12 mouse cellular contexts compared by ENCODE assay signal in the genomic region with DNA sequence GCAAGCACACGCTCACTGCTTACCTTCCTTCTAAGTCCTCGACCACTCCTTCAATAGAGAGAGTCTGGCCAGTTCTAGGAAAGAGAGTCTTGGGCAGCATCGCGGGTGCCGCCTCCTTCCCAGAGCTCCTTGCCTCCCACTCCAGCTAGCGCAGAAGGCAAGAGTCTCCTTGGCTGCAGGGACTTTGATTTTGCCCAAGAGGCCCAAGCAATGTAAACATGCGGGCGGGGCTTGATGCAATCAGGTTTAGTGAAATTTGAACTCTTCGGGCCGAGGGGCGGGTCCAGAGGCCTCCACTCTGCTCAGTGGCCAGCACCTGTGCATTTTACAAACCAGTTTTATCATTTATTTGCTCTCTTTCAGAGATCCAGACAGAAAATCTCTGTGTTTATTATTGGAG.
DNase-seq lines count a peak whose midpoint lies in the region; ATAC-seq and TF ChIP-seq lines count a peak whose summit lies in the region.
"Had no signal": no experiment of that assay in that cellular context is flagged by ENCODE, and none has a peak within 500 bp of the region (broad histone marks: within the 10 kb centered on the region; RNA-seq: fewer than 3 reads in every experiment).

No protein-coding gene starts in this region.

- WGBS in hindbrain, embryonic 11.5 days, result 39% methylated on average over 11 of the region's 11 CpGs
- 63% methylated on average over 11 of the region's 11 CpGs for WGBS in hindbrain, postnatal 0 days
- WGBS in lung, adult 2 months, result 48% methylated on average over 11 of the region's 11 CpGs
- 83% methylated on average over 11 of the region's 11 CpGs for WGBS in cerebellum, adult 2 months

- H3K4me1 ChIP-seq in hindbrain, embryonic 11.5 days (replicated peaks; ENCODE audit: control insufficient read depth, insufficient read depth, low read length), result no peaks in the 10 kb centered on the region
- H3K4me1 ChIP-seq in hindbrain, postnatal 0 days (ENCODE audit: insufficient read depth, low read length), result no peaks in the 10 kb centered on the region
- H3K4me1 ChIP-seq in lung, adult 2 months (ENCODE audit: control insufficient read depth, insufficient read depth, low read length), result peaks cover 7% of the 10 kb centered on the region
- H3K4me1 ChIP-seq in cerebellum, adult 2 months (ENCODE audit: control insufficient read depth, insufficient read depth, low read length), result peaks cover 4% of the 10 kb centered on the region; the same call in 1 of the 2 replicates

- no peaks in the 10 kb centered on the region for H3K36me3 ChIP-seq in hindbrain, embryonic 11.5 days (ENCODE audit: control insufficient read depth, insufficient read depth, low read length)
- no peaks in the 10 kb centered on the region for H3K36me3 ChIP-seq in hindbrain, postnatal 0 days (ENCODE audit: insufficient read depth, low read length)

- no peak for TF ChIP-seq CTCF in hindbrain, postnatal 0 days (IDR thresholded peaks at IDR 0.05; ENCODE audit: low read depth)
- TF ChIP-seq CTCF in lung, adult 2 months (IDR thresholded peaks at IDR 0.05; ENCODE audit: insufficient read depth, low read length), result no peak
- TF ChIP-seq CTCF in cerebellum, adult 2 months (IDR thresholded peaks at IDR 0.05; ENCODE audit: borderline replicate concordance, insufficient read depth, low read depth, low read length), result no peak

- H3K9ac ChIP-seq in hindbrain, embryonic 11.5 days (ENCODE audit: low read depth, low read length), result no peak overlapping the region
- H3K9ac ChIP-seq in hindbrain, postnatal 0 days (replicated peaks; ENCODE audit: low read length), result no peak overlapping the region

- H3K27me3 ChIP-seq in hindbrain, embryonic 11.5 days (ENCODE audit: control insufficient read depth, insufficient read depth, low read length), result no peaks in the 10 kb centered on the region
- no peaks in the 10 kb centered on the region for H3K27me3 ChIP-seq in hindbrain, postnatal 0 days (ENCODE audit: insufficient read depth, low read length)
- H3K27me3 ChIP-seq in cerebellum, adult 2 months (ENCODE audit: control insufficient read depth, insufficient read depth, low read length), result no peaks in the 10 kb centered on the region

- H3K4me3 ChIP-seq in hindbrain, embryonic 11.5 days (ENCODE audit: low read depth, low read length), result no peak overlapping the region
- no peak overlapping the region for H3K4me3 ChIP-seq in hindbrain, postnatal 0 days (ENCODE audit: low read length)
- H3K4me3 ChIP-seq in lung, adult 2 months (replicated peaks; ENCODE audit: extremely low read depth, low read depth, low read length), result peak overlapping the region; percentile 67
- H3K4me3 ChIP-seq in cerebellum, adult 2 months (replicated peaks; ENCODE audit: insufficient read depth, low read depth, low read length), result no peak overlapping the region

- DNase-seq in hindbrain, embryonic 11.5 days (ENCODE audit: low spot score), result peak; percentile 6
- no peak for DNase-seq in hindbrain, postnatal 0 days (ENCODE audit: low spot score)
- DNase-seq in kidney, postnatal 14 days, result peak; percentile 75
- peak; percentile 76 for DNase-seq in lung, adult 2 months
- DNase-seq in urinary bladder, postnatal 25 days (ENCODE audit: low spot score), result peak; percentile 57
- no peak for DNase-seq in cerebellum, adult 2 months
- DNase-seq in left cerebral cortex, adult 8-10 months (ENCODE audit: low spot score in 2 of 2), result no peak
- no peak for DNase-seq in spleen, adult 18-20 months
- DNase-seq: adrenal gland, postnatal 36 days; heart, postnatal 14 days; thymus, postnatal 36 days had no signal

- no peak overlapping the region for H3K4me2 ChIP-seq in hindbrain, embryonic 11.5 days (replicated peaks; ENCODE audit: low read depth, low read length)
- H3K4me2 ChIP-seq in hindbrain, postnatal 0 days (ENCODE audit: low read depth, low read length), result no peak overlapping the region

- no peak overlapping the region for H3K27ac ChIP-seq in hindbrain, embryonic 11.5 days (ENCODE audit: low read depth, low read length)
- H3K27ac ChIP-seq in hindbrain, postnatal 0 days, result no peak overlapping the region
- H3K27ac ChIP-seq in cerebellum, adult 2 months (ENCODE audit: insufficient read depth, low read length), result no peak overlapping the region

- H3K9me3 ChIP-seq in hindbrain, embryonic 11.5 days (ENCODE audit: control insufficient read depth, low read length), result no peaks in the 10 kb centered on the region
- no peaks in the 10 kb centered on the region for H3K9me3 ChIP-seq in hindbrain, postnatal 0 days (ENCODE audit: low read length)

- no peak for ATAC-seq in hindbrain, embryonic 11.5 days (ENCODE audit: low FRiP score)
- ATAC-seq in hindbrain, postnatal 0 days, result no peak
- ATAC-seq: CD4-positive, CD25-positive, alpha-beta regulatory T cell, adult 4 months had no signal

- TF ChIP-seq POLR2A in lung, adult 2 months (IDR thresholded peaks at IDR 0.05; ENCODE audit: borderline replicate concordance, extremely low read depth, low read depth, low read length), result peak; percentile 62; the same call in 1 of the 2 replicates
- TF ChIP-seq POLR2A in cerebellum, adult 2 months (IDR thresholded peaks at IDR 0.05; ENCODE audit: borderline replicate concordance, insufficient read depth, low read length), result no peak

Comparison
In these comparisons a context has a peak if more than half of its experiments do, and no peak if none do; other contexts are left out.
1. DNase-seq: peak in hindbrain, embryonic 11.5 days (single experiment), kidney, postnatal 14 days (single experiment), lung, adult 2 months (single experiment) and urinary bladder, postnatal 25 days (single experiment); none in hindbrain, postnatal 0 days (single experiment), cerebellum, adult 2 months (0 of 2), left cerebral cortex, adult 8-10 months (0 of 2) and spleen, adult 18-20 months (0 of 2).